Mouse (Mus musculus) bone marrow macrophage, adult 2 months (primary cell): ENCODE measurements around the gene Rnls.

Source experiments
- CTCF ChIP-seq: IDR thresholded peaks from 2 replicates; pipeline ENCODE4 v1.5.1; 2012; ENCODE audit warnings: low read depth, mild to moderate bottlenecking, low read length, moderate library complexity
- POLR2A ChIP-seq: IDR thresholded peaks from 2 replicates; pipeline ENCODE4 v1.6.1; 2012; ENCODE audit warnings: mild to moderate bottlenecking, low read depth, low read length, borderline replicate concordance

- no peak for TF ChIP-seq CTCF
- no peak for TF ChIP-seq POLR2A
Observed at GRCm38 (mm10) chr19:33252226-33252625, 139.9 kb downstream of the Rnls start.
